Mouse (Mus musculus) embryonic fibroblast, embryonic 13.5 days (primary cell): Measurements from ENCODE around the gene Kirrel3. TPM values are rescaled to one million over a fixed set of nuclear protein-coding genes. Genes with fewer than 3 reads are reported as not detected.
A peak's percentile ranks its signal among the peaks of the same experiment; 100 is the strongest.

Experiments
- H3K27ac ChIP-seq: 2 replicates; pipeline ENCODE4 v1.5.1; 2012; ENCODE audit warnings: low read length, control low read depth, inconsistent platforms; ENCODE audit not compliant: insufficient read depth
- H3K4me1 ChIP-seq: 2 replicates; pipeline ENCODE4 v1.6.1; 2011; ENCODE audit warnings: low read length; ENCODE audit not compliant: control insufficient read depth, insufficient read depth
- H3K4me3 ChIP-seq: 2 replicates; pipeline ENCODE4 v1.5.1; 2011; ENCODE audit warnings: mild to moderate bottlenecking, control low read depth, low read length; ENCODE audit not compliant: insufficient read depth
- CTCF ChIP-seq: IDR thresholded peaks from 2 replicates; pipeline ENCODE4 v1.5.1; 2011; ENCODE audit warnings: mild to moderate bottlenecking, control low read depth, low read length, moderate library complexity, borderline replicate concordance; ENCODE audit not compliant: insufficient read depth
- POLR2A ChIP-seq: IDR thresholded peaks from 2 replicates; pipeline ENCODE4 v1.6.1; 2011; ENCODE audit warnings: low read depth, mild to moderate bottlenecking, control low read depth, low read length, moderate library complexity
- polyA plus RNA-seq: library from polyadenylated mRNA; stranded (reverse); fragments of >200 nt; gene quantifications from 2 replicates; pipeline ENCODE4 v1.2.4, GENCODE M21; 2011; ENCODE audit warnings: low read depth; ENCODE audit not compliant: missing spikeins, insufficient read length

Gene Kirrel3
- polyA plus RNA-seq, 1 experiment = 0.97 TPM

DNA sequence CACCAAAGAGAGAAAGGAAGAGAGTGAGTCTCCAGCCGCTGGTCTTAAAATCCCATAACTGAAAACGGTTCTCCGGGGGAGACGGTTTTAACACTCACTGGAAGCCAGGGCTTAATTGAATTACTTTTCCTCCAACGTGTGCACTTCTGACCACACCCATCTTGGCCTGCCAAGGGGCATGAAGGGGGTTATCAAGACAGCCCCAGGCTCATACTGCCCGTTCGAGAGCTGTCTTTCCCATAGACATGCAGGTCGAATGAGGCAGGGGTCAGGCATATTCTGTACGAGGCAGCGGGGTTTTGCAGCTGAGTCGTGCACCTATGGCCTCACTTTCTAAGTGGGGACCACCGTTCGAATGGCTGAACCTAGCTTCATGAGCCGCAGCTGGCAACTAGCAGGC is 475.5 kb downstream of the Kirrel3 start:
- TF ChIP-seq POLR2A (no peak), CTCF (no peak)
- no peak overlapping the region for H3K27ac ChIP-seq
- H3K4me3 ChIP-seq = no peak overlapping the region
- no peaks in the 10 kb centered on the region for H3K4me1 ChIP-seq

DNA sequence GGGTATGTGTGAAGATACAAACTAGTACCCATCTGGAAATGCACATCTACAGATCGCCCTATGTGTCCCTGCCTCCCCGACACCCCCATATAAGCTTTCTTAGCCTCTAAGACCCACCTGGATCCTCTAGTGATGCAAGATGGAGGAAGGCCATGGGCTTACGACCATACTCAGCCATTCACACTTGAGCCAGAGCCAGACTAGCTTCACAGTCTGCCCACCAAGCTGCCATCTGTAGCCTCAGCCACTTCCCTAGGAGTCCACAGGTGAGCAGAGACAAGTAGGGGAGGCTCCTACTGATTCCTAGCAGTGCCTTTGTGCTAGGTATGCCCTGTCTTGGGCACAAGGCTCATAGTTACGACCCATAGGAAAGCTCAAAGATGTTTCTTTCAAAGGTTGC is 476.6 kb downstream of the Kirrel3 start:
- no peak overlapping the region for H3K4me3 ChIP-seq
- H3K27ac ChIP-seq = no peak overlapping the region
- no peaks in the 10 kb centered on the region for H3K4me1 ChIP-seq
- no peak for TF ChIP-seq POLR2A
- no peak for TF ChIP-seq CTCF

DNA sequence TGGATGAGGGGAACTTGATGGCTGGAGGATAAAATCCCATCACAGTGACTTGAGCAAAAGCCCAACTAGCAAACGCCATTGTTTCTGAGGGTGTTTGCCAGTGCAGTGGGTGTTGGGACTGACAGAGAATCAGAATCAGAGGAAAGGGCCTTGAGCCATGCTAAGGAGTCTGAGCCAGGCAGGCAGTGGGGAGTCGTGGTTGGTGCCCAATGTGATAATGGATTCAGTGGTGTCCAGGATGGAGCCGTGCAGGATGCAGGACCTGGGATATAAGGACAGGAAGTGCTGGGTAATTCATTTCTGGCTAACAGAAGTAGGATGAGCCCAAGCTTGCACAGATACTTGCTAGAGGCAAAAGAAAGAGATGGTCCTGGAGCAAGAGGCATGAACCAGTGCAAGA is 477.9 kb downstream of the Kirrel3 start:
- TF ChIP-seq POLR2A (no peak), CTCF (no peak)
- Histone ChIP-seq H3K4me3 (no peak overlapping the region), H3K27ac (no peak overlapping the region), H3K4me1 (no peaks in the 10 kb centered on the region)

DNA sequence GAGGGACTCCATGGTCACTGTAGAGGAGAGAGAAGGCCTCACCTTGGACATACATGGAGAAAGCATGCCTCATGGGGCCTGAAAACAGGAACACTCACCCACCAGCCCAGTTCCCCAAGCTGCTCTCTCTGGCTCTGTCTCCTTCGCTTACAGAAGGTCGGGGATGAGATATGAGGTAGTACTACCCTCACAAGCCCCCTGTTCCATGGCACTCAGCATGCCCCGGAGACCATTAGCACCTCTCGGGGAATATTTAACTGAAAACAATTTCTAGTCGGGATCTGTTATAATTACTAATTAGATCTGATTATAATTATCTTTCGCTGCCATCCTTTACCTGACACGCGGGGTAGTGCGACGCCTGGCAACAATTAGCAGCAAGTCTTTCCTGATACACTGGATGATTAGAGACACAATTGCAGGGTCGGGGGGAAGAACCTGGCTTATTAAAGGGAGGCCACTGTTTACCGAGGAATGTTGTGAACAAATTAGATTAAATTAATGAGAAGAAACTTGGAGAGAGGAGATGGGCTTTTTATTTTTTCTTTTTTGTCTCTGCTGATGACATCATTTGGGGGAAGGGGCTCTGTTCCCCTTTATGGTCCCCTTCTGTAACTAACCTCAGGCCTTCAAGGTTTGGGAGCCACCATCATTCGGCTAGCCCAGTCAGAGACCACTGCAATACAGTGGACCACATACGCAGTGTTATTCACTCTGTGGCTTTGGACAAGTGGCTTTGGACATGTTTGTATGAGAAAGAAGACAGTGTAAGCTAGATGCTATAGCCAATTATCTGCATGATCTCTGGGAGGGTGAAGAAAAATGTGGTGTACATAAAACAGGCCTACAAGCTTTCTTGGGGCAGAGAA is 478.7 kb downstream of the Kirrel3 start:
- no peak overlapping the region for H3K4me3 ChIP-seq
- no peaks in the 10 kb centered on the region for H3K4me1 ChIP-seq
- no peak overlapping the region for H3K27ac ChIP-seq
- TF ChIP-seq CTCF (no peak), POLR2A (no peak)

GRCm38 (mm10) chr9:34965041-34965415 is 479.3 kb downstream of the Kirrel3 start:
- no peak overlapping the region for H3K27ac ChIP-seq
- no peak for TF ChIP-seq CTCF
- no peak for TF ChIP-seq POLR2A
- no peak overlapping the region for H3K4me3 ChIP-seq
- H3K4me1 ChIP-seq = peaks cover under 1% of the 10 kb centered on the region; the same call in 1 of the 2 replicates

DNA sequence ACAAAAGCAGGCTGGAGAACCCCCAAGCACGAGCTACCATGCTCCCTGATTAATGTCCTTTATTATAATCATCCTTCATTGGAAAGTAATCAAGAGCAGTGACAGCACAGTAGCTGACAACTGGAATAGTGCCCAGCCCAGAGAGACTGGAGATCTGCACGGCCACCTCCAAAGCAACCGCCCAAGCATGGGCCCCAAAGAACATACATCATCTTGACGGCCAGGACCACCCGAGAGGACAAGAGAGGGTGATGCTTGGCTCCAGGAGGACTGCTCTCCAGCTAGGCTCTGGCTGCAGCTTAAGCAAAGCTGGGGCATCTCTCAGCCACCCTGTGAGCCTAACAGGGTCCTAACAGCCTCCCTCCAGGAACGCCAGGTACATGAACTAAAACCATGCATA is 482.1 kb downstream of the Kirrel3 start:
- TF ChIP-seq CTCF = no peak
- no peak for TF ChIP-seq POLR2A
- Histone ChIP-seq H3K27ac (no peak overlapping the region), H3K4me3 (no peak overlapping the region), H3K4me1 (peaks cover 3% of the 10 kb centered on the region; the same call in 1 of the 2 replicates)

DNA sequence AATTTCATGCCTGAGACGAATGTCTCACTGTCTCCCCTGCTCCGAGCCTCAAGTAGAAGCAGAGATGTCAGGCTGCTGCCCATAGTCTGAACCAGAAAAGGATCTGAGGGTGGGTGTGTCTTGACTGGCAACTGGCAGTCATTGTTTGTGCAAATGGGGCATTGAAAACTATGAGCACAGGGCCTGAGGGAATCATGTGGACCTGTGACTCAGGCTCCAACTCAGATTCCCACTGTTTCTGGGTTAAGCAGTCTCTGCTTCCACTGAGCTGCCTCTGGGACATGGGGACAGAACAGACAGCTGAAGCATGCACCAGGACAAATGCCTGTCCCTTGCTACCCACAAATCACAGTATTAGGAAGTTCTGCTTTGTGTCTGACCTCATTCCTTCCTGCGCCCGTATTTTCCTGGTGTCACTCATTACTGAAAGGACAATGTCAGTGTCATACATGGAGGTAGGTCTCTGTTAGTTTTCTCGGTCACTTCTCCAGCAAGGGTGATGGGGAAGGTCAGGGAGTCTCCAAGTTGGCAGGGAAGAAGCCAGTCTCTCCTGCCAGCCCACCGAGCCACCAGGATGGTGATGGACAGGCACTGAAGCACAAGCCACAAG is 484.3 kb downstream of the Kirrel3 start:
- H3K4me3 ChIP-seq = no peak overlapping the region
- H3K4me1 ChIP-seq = peaks cover 3% of the 10 kb centered on the region; the same call in 1 of the 2 replicates
- H3K27ac ChIP-seq = peak overlapping the region; percentile 51; the same call in 1 of the 2 replicates
- TF ChIP-seq POLR2A (no peak), CTCF (no peak)

GRCm38 (mm10) chr9:34974326-34974725 is 488.6 kb downstream of the Kirrel3 start:
- Histone ChIP-seq H3K4me1 (peaks cover 7% of the 10 kb centered on the region; the same call in 1 of the 2 replicates), H3K27ac (no peak overlapping the region), H3K4me3 (no peak overlapping the region)
- TF ChIP-seq POLR2A = no peak
- TF ChIP-seq CTCF = no peak

DNA sequence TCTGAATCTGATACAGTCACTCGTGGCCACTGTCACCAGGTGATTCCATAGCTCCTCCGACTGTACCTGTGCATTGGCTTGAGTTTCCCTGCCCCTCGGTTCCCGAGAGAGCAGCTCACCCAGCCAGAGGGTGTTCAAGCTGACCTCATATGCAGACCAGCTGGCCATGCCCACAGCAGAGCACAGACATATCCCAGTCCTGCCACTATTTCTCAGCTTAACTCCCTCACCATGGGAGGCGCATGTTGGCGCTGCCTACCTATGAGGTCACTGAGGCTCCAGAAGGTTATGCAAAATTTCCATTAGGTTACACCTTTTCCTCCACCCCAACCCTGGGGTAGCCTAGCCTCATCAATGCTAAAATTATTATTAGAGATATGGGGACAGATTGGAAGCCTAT is 489.6 kb downstream of the Kirrel3 start:
- Histone ChIP-seq H3K4me3 (no peak overlapping the region), H3K4me1 (peaks cover 5% of the 10 kb centered on the region; the same call in 1 of the 2 replicates), H3K27ac (no peak overlapping the region)
- TF ChIP-seq POLR2A (no peak), CTCF (no peak)

DNA sequence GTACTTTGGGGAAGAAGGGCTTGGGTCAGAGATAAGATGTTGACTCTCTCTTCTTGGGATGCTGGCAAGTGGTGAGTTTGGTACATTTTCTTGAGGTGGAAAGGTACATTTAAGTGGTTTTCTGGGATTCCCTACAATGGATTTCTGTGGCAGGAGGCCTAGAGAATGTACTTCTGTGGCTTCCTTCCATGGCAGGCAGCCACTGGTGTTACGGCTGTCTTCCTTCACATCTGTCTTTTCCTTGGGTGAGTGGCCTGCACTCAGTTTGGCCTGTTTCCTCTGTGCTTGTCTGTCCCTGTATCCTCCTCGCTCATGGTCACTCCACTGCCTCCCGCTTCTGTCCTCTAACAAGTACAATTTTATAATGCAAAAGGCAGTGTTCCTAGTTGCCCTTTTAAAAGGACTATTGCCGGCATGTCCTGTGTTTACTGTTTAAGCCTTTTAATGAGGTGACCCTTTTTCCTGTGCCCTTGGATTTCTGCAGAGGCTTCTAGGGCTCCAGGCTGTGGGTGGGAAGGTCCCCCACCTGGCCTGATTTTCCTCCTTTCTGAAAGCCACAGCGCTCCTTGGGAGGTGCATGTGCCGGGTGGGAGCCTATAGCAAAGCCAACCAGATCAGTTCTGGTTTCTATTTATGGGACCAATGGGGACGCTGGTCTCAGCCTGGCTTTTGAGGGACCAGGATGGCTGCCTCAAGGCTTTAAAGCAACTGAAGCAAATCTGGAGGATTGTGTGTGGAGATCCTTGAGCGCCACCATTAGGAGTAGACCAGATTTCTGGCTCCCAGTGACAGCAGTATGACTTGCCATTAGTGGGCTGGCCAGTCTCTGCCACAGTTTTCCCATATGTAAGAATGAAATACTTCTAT is 491.1 kb downstream of the Kirrel3 start:
- Histone ChIP-seq H3K27ac (no peak overlapping the region), H3K4me3 (no peak overlapping the region), H3K4me1 (0 out of 2 replicates have a peak, but pooled peaks cover 4% of the 10 kb centered on the region)
- no peak for TF ChIP-seq CTCF
- TF ChIP-seq POLR2A = no peak
